Mouse (Mus musculus): Measurements from ENCODE around the gene Cdc20b. TPM values are rescaled to one million over a fixed set of nuclear protein-coding genes. Genes with fewer than 3 reads are reported as not detected.

Cdc20b gene
- polyA plus RNA-seq, 1 experiment = not detected

- Histone ChIP-seq H3K4me3 (ENCODE audit: insufficient read depth, low read depth, low read length) (no peak overlapping the region), H3K27ac (ENCODE audit: insufficient read depth, low read depth, low read length) (no peak overlapping the region), H3K4me1 (ENCODE audit: control insufficient read depth, insufficient read depth, low read length) (peaks cover 5% of the 10 kb centered on the region; the same call in 1 of the 2 replicates)
- TF ChIP-seq POLR2A (IDR thresholded peaks at IDR 0.05; ENCODE audit: insufficient read depth, low read depth, low read length) = no peak
- TF ChIP-seq CTCF (IDR thresholded peaks at IDR 0.05; ENCODE audit: insufficient read depth, low read depth, low read length) = no peak
- 84% methylated on average over 3 of the region's 3 CpGs for WGBS
Observed at GRCm38 (mm10) chr13:113044876-113045275, 10.0 kb downstream of the Cdc20b start.

DNA sequence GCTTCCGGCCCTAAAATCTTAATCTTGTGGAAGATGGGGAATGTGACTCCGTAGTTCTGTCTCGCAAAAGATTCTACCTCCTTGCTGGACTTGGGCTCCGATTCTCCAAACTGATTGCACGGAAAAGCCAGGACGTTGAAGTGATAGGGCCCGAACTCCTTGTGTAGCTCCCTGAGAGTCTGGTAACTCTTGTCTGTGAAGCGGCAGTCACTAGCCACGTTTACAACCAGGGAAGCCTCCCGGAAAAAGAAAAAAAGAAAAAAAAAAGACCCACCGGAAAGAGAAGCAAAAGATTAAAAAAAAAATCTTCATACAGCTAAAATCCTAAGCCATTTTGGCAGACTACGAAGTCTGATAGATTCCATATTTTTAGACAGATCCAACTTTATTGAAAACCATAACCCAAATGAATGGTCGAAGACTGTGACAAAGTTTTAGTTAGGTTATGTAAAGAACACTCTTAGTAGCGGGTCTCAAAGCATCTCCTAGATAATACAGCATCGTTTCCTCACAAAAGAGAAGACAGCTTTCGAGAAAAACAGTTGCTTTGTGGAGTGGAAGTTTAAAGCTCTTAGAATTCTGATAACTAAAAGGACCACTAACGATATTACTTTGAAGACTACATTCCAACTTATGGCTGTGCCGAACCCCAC lies 10.7 kb downstream of the Cdc20b start:
- no peak overlapping the region for H3K27ac ChIP-seq (ENCODE audit: insufficient read depth, low read depth, low read length)
- peak overlapping the region; percentile 24; the same call in 1 of the 2 replicates for H3K4me3 ChIP-seq (ENCODE audit: insufficient read depth, low read depth, low read length)
- H3K4me1 ChIP-seq (ENCODE audit: control insufficient read depth, insufficient read depth, low read length) = 0 out of 2 replicates have a peak, but pooled peaks cover 2% of the 10 kb centered on the region
- 42% methylated on average over 18 of the region's 18 CpGs for WGBS
- TF ChIP-seq POLR2A (IDR thresholded peaks at IDR 0.05; ENCODE audit: insufficient read depth, low read depth, low read length) (no peak), CTCF (IDR thresholded peaks at IDR 0.05; ENCODE audit: insufficient read depth, low read depth, low read length) (no peak)

GRCm38 (mm10) chr13:113046211-113046883 lies 11.4 kb downstream of the Cdc20b start, which contains the start of gene Gpx8:
TSS of gene Gpx8 (minus strand) at chr13:113046410.
- Histone ChIP-seq H3K4me3 (ENCODE audit: insufficient read depth, low read depth, low read length) (peak within 1 kb of the TSS; percentile 48), H3K27ac (ENCODE audit: insufficient read depth, low read depth, low read length) (0 out of 2 replicates have a peak within 1 kb of the TSS, but pooled peaks have one; percentile 20), H3K4me1 (ENCODE audit: control insufficient read depth, insufficient read depth, low read length) (0 out of 2 replicates have a peak, but pooled peaks cover 2% of the 10 kb centered on the region)
- 3% methylated on average over 21 of the region's 21 CpGs for WGBS
- TF ChIP-seq CTCF (IDR thresholded peaks at IDR 0.05; ENCODE audit: insufficient read depth, low read depth, low read length) (no peak), POLR2A (IDR thresholded peaks at IDR 0.05; ENCODE audit: insufficient read depth, low read depth, low read length) (no peak)

GRCm38 (mm10) chr13:113047018-113047417 lies 12.1 kb downstream of the Cdc20b start:
- TF ChIP-seq CTCF (IDR thresholded peaks at IDR 0.05; ENCODE audit: insufficient read depth, low read depth, low read length) = no peak
- no peak for TF ChIP-seq POLR2A (IDR thresholded peaks at IDR 0.05; ENCODE audit: insufficient read depth, low read depth, low read length)
- no peak overlapping the region for H3K27ac ChIP-seq (ENCODE audit: insufficient read depth, low read depth, low read length)
- 0 out of 2 replicates have a peak, but pooled peaks cover 2% of the 10 kb centered on the region for H3K4me1 ChIP-seq (ENCODE audit: control insufficient read depth, insufficient read depth, low read length)
- no peak overlapping the region for H3K4me3 ChIP-seq (ENCODE audit: insufficient read depth, low read depth, low read length)

GRCm38 (mm10) chr13:113047647-113048046 lies 12.7 kb downstream of the Cdc20b start:
- Histone ChIP-seq H3K4me3 (ENCODE audit: insufficient read depth, low read depth, low read length) (no peak overlapping the region), H3K27ac (ENCODE audit: insufficient read depth, low read depth, low read length) (no peak overlapping the region), H3K4me1 (ENCODE audit: control insufficient read depth, insufficient read depth, low read length) (0 out of 2 replicates have a peak, but pooled peaks cover 2% of the 10 kb centered on the region)
- 76% methylated on average over 3 of the region's 3 CpGs for WGBS
- TF ChIP-seq POLR2A (IDR thresholded peaks at IDR 0.05; ENCODE audit: insufficient read depth, low read depth, low read length) (no peak), CTCF (IDR thresholded peaks at IDR 0.05; ENCODE audit: insufficient read depth, low read depth, low read length) (no peak)

DNA sequence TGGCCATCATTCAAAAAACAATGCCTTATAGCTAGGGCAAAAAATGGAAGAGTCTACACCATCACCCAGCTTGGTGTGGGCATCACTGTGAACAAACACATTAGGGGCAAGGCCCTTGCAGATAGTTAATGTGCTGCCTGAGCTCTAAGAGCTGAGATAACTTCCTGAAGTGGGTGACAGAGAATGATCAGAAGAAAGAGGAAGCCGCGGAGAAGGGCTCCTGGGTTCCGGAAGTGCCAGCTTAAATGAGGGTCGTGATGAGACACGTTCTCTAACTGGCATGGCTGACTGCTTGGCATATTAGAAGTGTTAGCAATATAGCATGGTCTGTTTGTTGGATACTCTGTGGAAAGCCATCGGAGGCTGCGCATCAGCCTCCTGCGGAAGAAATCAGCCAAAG lies 19.3 kb downstream of the Cdc20b start:
- Histone ChIP-seq H3K4me3 (ENCODE audit: insufficient read depth, low read depth, low read length) (no peak overlapping the region), H3K27ac (ENCODE audit: insufficient read depth, low read depth, low read length) (no peak overlapping the region), H3K4me1 (ENCODE audit: control insufficient read depth, insufficient read depth, low read length) (no peaks in the 10 kb centered on the region)
- 95% methylated on average over 8 of the region's 8 CpGs for WGBS
- no peak for TF ChIP-seq POLR2A (IDR thresholded peaks at IDR 0.05; ENCODE audit: insufficient read depth, low read depth, low read length)
- no peak for TF ChIP-seq CTCF (IDR thresholded peaks at IDR 0.05; ENCODE audit: insufficient read depth, low read depth, low read length)

DNA sequence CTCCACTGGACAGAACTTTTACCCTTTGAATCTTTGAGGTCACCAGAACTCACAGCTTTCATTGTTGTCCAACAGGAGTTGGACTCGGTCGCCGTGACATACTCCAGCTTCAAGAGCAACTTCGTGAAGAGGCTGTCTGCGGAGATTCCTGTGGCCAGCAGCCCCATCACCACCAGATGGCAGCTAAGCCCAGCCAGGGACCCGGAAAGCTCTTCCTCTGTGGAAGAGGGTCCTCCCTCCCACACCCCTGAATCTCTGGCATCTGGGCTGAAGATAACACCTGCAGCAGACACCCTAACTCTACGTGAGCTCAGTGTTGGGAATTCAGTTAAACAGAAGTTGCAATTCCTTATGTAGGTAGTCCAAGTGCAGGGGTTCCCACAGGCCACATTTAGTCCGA lies 20.9 kb downstream of the Cdc20b start:
- WGBS = 47% methylated on average over 8 of the region's 8 CpGs
- no peaks in the 10 kb centered on the region for H3K4me1 ChIP-seq (ENCODE audit: control insufficient read depth, insufficient read depth, low read length)
- no peak for TF ChIP-seq POLR2A (IDR thresholded peaks at IDR 0.05; ENCODE audit: insufficient read depth, low read depth, low read length)
- TF ChIP-seq CTCF (IDR thresholded peaks at IDR 0.05; ENCODE audit: insufficient read depth, low read depth, low read length) = peak; percentile 16; the same call in 1 of the 2 replicates
- no peak overlapping the region for H3K4me3 ChIP-seq (ENCODE audit: insufficient read depth, low read depth, low read length)
- no peak overlapping the region for H3K27ac ChIP-seq (ENCODE audit: insufficient read depth, low read depth, low read length)

GRCm38 (mm10) chr13:113061746-113062145 lies 26.8 kb downstream of the Cdc20b start:
- Histone ChIP-seq H3K27ac (ENCODE audit: insufficient read depth, low read depth, low read length) (no peak overlapping the region), H3K4me3 (ENCODE audit: insufficient read depth, low read depth, low read length) (no peak overlapping the region), H3K4me1 (ENCODE audit: control insufficient read depth, insufficient read depth, low read length) (no peaks in the 10 kb centered on the region)
- WGBS = 90% methylated on average over 6 of the region's 6 CpGs
- TF ChIP-seq CTCF (IDR thresholded peaks at IDR 0.05; ENCODE audit: insufficient read depth, low read depth, low read length) (no peak), POLR2A (IDR thresholded peaks at IDR 0.05; ENCODE audit: insufficient read depth, low read depth, low read length) (no peak)

DNA sequence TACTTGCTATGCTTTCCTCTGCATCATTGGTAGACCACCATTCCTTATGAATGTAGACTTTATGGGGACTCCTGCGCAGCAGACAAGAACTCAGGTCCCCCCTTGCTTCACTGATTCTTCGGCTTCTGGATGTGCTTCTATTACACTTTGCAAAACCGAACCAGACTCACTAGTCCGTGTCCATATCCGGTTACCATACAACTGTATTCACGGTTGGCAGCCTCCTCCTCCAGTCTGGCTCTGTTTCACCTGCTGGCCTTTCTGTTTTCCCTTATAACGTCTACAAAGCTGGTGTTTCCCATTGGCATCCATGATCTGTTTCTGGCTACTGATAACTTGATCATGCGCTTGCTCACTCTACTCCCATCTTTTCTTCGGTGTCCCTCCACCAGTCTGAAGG lies 29.6 kb downstream of the Cdc20b start:
- Histone ChIP-seq H3K27ac (ENCODE audit: insufficient read depth, low read depth, low read length) (no peak overlapping the region), H3K4me1 (ENCODE audit: control insufficient read depth, insufficient read depth, low read length) (no peaks in the 10 kb centered on the region), H3K4me3 (ENCODE audit: insufficient read depth, low read depth, low read length) (no peak overlapping the region)
- TF ChIP-seq POLR2A (IDR thresholded peaks at IDR 0.05; ENCODE audit: insufficient read depth, low read depth, low read length) = no peak
- TF ChIP-seq CTCF (IDR thresholded peaks at IDR 0.05; ENCODE audit: insufficient read depth, low read depth, low read length) = no peak
- 87% methylated on average over 9 of the region's 9 CpGs for WGBS

Data from olfactory bulb, adult 2 months (tissue).